Mouse (Mus musculus) activated CD4-positive, CD25-positive, alpha-beta regulatory T cell, adult 9 weeks (primary cell): ENCODE results near the gene Alkbh6. TPM values are rescaled to one million over a fixed set of nuclear protein-coding genes. Genes with fewer than 3 reads are reported as not detected.

Experiments used
- polyA plus RNA-seq: library from polyadenylated mRNA; unstranded; fragments of 100-300 nt; shearing (Covaris generic); gene quantifications from one replicate; pipeline ENCODE4 v1.2.1, GENCODE M21; 2017

Alkbh6 gene
- 158 TPM for polyA plus RNA-seq

GRCm38 (mm10) chr7:30308076-30309005 is at the start of gene Alkbh6:
Gene Alkbh6, plus strand, starts transcription at chr7:30308717.

DNA sequence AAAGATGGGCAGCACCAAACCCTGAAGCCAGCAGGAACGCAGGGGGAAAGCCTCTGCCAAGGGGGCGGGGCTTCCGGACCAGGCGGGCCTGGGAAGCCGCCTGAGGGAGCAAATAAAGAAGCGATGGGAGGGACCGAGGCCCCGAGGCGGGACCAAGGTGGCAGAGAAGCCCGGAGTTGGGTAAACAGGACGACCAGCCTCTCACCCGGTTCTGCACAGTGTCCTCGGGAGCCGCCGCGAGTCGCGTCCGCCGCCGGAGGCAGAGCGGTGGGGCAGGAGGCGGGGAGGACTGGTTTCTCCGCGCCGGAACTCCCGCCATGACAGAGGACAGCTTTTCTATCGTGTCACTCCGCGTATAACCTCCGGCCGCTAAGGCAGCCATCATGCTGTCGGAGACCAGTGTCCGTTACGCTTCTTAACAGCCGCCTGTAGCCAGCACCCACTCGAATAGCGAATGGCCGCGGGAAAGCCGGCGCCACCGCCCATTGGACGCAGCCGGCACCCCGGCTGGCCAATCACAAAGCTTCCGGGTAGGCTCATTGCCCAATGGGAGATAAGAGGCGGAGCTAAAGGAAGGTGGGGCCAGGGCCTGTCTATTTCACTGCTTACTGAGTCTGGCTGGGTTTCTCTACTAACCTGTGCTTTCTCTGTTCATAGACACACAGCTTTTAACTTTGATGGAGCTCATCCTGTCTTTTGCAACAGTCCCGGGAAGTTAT is 28.4 kb upstream of the Alkbh6 start, which contains the start of the genes Thap8 and Wdr62:
Gene Thap8 (plus strand): TSS at position 144 of the 719 bp plus-strand sequence.
Gene Wdr62 (minus strand): TSS at position 469 of the 719 bp plus-strand sequence.

DNA sequence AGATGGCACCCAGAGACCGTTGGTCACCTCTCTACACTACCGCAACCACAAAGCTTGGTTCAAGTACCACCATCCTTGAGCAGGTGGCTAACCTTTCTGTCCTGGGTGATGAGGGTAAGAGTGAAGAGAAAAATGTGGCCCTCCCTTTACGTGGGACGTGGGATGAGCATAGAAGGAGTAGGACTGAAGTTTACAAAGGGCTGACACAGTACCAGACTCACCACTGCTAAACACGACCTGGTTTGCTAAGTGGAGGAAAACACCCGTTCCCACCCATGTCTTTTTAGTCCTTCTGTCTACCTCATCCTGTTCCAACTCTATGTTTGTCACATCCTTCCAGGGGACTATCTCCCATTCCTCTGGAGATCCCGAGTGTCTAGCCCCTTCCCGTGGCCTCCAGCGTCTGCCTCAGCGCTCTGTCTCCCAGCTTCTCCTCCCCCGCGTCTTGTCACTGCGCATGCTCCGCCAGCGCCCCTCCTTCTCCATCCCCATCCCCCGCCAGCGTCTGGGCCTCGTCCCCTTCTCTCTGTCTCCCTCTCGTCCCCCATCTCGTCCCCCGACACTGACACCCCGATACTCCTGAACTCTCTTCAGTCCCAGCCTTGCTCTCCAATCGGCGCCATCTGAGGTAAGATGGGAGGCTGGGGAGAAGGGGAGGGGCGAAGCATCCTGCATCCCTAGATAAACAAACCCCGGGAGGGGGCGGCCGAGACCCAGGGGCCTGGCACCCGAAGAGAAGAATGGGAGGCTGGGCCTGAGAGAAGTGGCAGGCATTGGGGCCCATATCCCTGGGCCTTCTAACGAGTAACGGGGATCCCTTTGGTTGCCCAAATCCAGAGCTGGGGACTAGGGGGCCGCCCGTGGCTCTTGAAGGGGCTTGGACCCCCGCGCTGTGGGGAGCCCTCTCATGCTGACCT is 17.0 kb upstream of the Alkbh6 start, which contains the start of gene Clip3:
Gene Clip3 (plus strand): TSS at position 514 of the 917 bp plus-strand sequence.

GRCm38 (mm10) chr7:30314721-30315155 is 6.2 kb downstream of the Alkbh6 start, which contains the start of gene Syne4:
Gene Syne4, plus strand, starts transcription at chr7:30314807.

DNA sequence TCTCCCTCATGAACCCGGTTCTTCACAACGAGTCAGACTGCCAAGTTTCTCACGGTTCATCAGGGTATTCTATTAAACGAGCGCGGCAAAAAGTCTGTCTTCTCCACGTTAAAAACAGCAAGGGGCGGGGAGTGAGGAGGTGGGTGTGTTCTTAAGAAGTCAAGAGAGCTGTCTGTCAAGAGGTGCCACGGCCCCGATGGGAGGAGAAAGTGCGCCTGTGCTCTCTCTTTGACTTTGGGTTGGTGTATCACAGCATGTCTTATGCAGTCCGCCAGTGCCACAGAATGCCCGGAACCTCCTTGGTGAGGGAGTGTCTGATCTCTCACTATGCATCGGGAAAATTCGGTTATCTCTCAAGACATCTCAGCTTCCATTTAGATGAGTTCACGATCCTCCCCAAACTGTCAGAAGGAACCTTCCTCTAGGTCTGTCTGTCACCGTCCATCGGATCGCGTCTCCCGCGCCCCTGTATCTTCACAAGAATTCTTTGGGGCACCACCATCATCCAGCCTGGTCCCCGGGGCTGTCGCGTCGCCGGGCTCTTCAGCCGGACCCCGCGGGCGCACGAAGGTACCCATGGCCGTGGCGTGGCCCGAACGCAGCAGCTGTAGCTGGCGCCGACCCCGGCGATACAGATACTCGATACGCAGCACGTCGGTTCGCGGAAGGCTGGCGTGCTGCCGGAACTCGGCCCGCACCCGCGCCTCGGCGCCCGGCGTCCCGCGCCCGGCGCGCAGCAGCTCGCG is 13.2 kb downstream of the Alkbh6 start, which contains the start of gene E130208F15Rik:
Gene E130208F15Rik (plus strand): TSS at position 202 of the 746 bp plus-strand sequence.

GRCm38 (mm10) chr7:30323795-30324194 is 15.3 kb downstream of the Alkbh6 start, which contains the start of gene Sdhaf1:
Gene Sdhaf1, minus strand, starts transcription at chr7:30323895.

DNA sequence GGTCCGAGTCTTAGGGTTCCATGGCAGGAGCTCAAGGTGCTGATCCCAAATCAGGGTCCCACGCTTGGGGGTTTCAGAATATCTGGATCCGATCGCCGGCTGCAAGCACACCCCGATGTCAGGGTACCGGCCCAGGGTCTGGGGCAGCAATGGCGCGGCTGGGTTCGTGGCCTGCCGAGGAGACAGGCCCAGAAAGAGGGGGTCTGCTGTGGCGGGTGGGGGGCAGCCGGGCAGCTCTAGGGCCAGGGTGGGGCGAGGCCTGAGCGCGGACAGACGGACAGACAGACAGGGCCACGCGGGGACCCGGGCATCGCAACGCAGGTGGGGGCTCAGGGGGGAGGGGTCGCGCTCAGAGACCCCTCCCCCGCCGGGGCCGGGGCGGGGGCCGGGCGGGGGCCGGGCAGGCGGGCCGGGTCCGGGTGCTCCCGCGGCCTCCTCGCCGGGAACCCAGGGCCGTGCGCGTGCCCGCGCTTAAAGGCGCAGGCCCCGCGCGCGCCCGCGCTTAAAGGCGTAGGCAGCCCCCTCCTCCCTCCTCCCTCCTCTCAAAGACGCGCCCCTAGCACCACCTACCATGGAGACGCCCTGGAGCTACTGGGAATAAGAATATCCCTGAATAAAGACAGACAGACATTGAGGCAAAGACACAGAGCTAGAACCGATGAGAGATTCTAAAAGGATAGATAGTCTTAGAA is 54.3 kb downstream of the Alkbh6 start, which contains the start of gene Lrfn3:
Gene Lrfn3 (minus strand): TSS at position 121 of the 692 bp plus-strand sequence.

Other genes starting within 250 kb of the Alkbh6 start
- 10.5 TPM for gene Zfp82, start 235.8 kb upstream of the Alkbh6 start, polyA plus RNA-seq
- 3.0 TPM for gene Gm26920, start 218.3 kb upstream of the Alkbh6 start, polyA plus RNA-seq
- gene Zfp566, start 218.2 kb upstream of the Alkbh6 start, polyA plus RNA-seq: 9.6 TPM
- 106 TPM for gene Zfp260, start 213.9 kb upstream of the Alkbh6 start, polyA plus RNA-seq
- 16.9 TPM for gene Zfp382, start 186.8 kb upstream of the Alkbh6 start, polyA plus RNA-seq
- gene Zfp146, start 139.0 kb upstream of the Alkbh6 start, polyA plus RNA-seq: 32.9 TPM
- 1.0 TPM for gene Cox7a1, start 124.6 kb upstream of the Alkbh6 start, polyA plus RNA-seq
- 80.5 TPM for gene Capns1, start 109.9 kb upstream of the Alkbh6 start, polyA plus RNA-seq
- gene Polr2i, start 76.8 kb upstream of the Alkbh6 start, polyA plus RNA-seq: 49.2 TPM
- gene Tbcb, start 76.4 kb upstream of the Alkbh6 start, polyA plus RNA-seq: 132 TPM
- not detected for gene Ovol3, start 73.0 kb upstream of the Alkbh6 start, polyA plus RNA-seq
- gene Thap8, start 28.6 kb upstream of the Alkbh6 start, polyA plus RNA-seq: 0.27 TPM
- gene Wdr62, start 28.3 kb upstream of the Alkbh6 start, polyA plus RNA-seq: 6.3 TPM
- gene Clip3, start 17.0 kb upstream of the Alkbh6 start, polyA plus RNA-seq: 7.7 TPM
- 20.3 TPM for gene Syne4, start 6.1 kb downstream of the Alkbh6 start, polyA plus RNA-seq
- not detected for gene E130208F15Rik, start 13.0 kb downstream of the Alkbh6 start, polyA plus RNA-seq
- gene Sdhaf1, start 15.2 kb downstream of the Alkbh6 start, polyA plus RNA-seq: 7.7 TPM
- not detected for gene Lrfn3, start 54.1 kb downstream of the Alkbh6 start, polyA plus RNA-seq
- 7.6 TPM for gene Tyrobp, start 105.0 kb downstream of the Alkbh6 start, polyA plus RNA-seq
- 400 TPM for gene Hcst, start 111.1 kb downstream of the Alkbh6 start, polyA plus RNA-seq
- gene Nfkbid, start 113.0 kb downstream of the Alkbh6 start, polyA plus RNA-seq: 106 TPM
- gene Aplp1, start 136.8 kb downstream of the Alkbh6 start, polyA plus RNA-seq: 5.2 TPM
- not detected for gene Kirrel2, start 149.0 kb downstream of the Alkbh6 start, polyA plus RNA-seq
- not detected for gene Nphs1, start 149.6 kb downstream of the Alkbh6 start, polyA plus RNA-seq
- not detected for gene Prodh2, start 184.9 kb downstream of the Alkbh6 start, polyA plus RNA-seq
- gene Arhgap33, start 226.3 kb downstream of the Alkbh6 start, polyA plus RNA-seq: 1.1 TPM
- gene Hspb6, start 243.5 kb downstream of the Alkbh6 start, polyA plus RNA-seq: 3.2 TPM
- gene Proser3, start 243.6 kb downstream of the Alkbh6 start, polyA plus RNA-seq: 10.4 TPM